Mouse (Mus musculus) telencephalon, adult 2 months (tissue): ENCODE measurements at regions not wholly inside any gene's neighbourhood (a gene's known extent, or its start where the extent isn't known, plus 50 kb on each side); places are given as distances from the start of the nearest gene placed in this dataset.

Experiments
- DNase-seq: peaks from one replicate; pipeline ENCODE4 v3.0.0-alpha.2; 2011; ENCODE audit warnings: low read depth, low spot score

- no peak for DNase-seq
Observed at GRCm38 (mm10) chr9:91133256-91133920, 228.8 kb upstream of the Zic4 start.

- DNase-seq, result no peak
Observed at GRCm38 (mm10) chr9:91134325-91134724, 227.9 kb upstream of the Zic4 start.

- no peak for DNase-seq
Observed at GRCm38 (mm10) chr9:91135107-91135506, 227.1 kb upstream of the Zic4 start.

GRCm38 (mm10) chr9:91140651-91141050 lies 221.6 kb upstream of the Zic4 start:
- DNase-seq, result no peak

- no peak for DNase-seq
Observed at GRCm38 (mm10) chr9:91151893-91152292, 210.3 kb upstream of the Zic4 start.

- no peak for DNase-seq
Observed at GRCm38 (mm10) chr9:91159311-91159710, 202.9 kb upstream of the Zic4 start.

- DNase-seq, result no peak
Observed at GRCm38 (mm10) chr9:91167871-91168270, 194.3 kb upstream of the Zic4 start.

GRCm38 (mm10) chr9:91193221-91193620 lies 169.0 kb upstream of the Zic4 start:
- no peak for DNase-seq

- no peak for DNase-seq
Observed at GRCm38 (mm10) chr9:91193954-91194353, 168.3 kb upstream of the Zic4 start.

GRCm38 (mm10) chr9:91207281-91207680 lies 154.9 kb upstream of the Zic4 start:
- DNase-seq, result no peak

GRCm38 (mm10) chr9:91227673-91228440 lies 134.4 kb upstream of the Zic4 start:
- DNase-seq, result no peak

- no peak for DNase-seq
Observed at GRCm38 (mm10) chr9:91228525-91228924, 133.7 kb upstream of the Zic4 start.

- DNase-seq, result no peak
Observed at GRCm38 (mm10) chr9:91253886-91254285, 108.3 kb upstream of the Zic4 start.

- DNase-seq, result no peak
Observed at GRCm38 (mm10) chr9:91291340-91291739, 70.9 kb upstream of the Zic4 start.
